Mouse (Mus musculus) lung, embryonic 15.5 days (tissue): ENCODE data around the gene Pex16. TPM values are rescaled to one million over a fixed set of nuclear protein-coding genes. Genes with fewer than 3 reads are reported as not detected.
A peak's percentile ranks its signal among the peaks of the same experiment; 100 is the strongest.

Experiments used
- ATAC-seq: fragments of 200-750 bp; cut with Nextera tagmentation; 2 replicates; pipeline ENCODE4 v1.8.0; 2017; ENCODE audit warnings: moderate number of reproducible peaks, borderline replicate concordance; ENCODE audit not compliant: low FRiP score, low TSS enrichment; ENCODE audit errors: extremely low read depth
- H3K27ac ChIP-seq: fragments of 300-500 bp; sonication (generic); 2 replicates; pipeline ENCODE4 v1.5.1; 2015; ENCODE audit warnings: moderate library complexity, mild to moderate bottlenecking, inconsistent platforms
- H3K27me3 ChIP-seq: fragments of 300-500 bp; sonication (generic); 2 replicates; pipeline ENCODE4 v1.6.1; 2015; ENCODE audit warnings: inconsistent platforms
- H3K36me3 ChIP-seq: fragments of 300-500 bp; sonication (generic); 2 replicates; pipeline ENCODE4 v1.6.1; 2015; ENCODE audit warnings: inconsistent platforms
- H3K4me1 ChIP-seq: fragments of 300-500 bp; sonication (generic); 2 replicates; pipeline ENCODE4 v1.6.1; 2015; ENCODE audit warnings: inconsistent platforms
- H3K4me2 ChIP-seq: fragments of 300-500 bp; sonication (generic); 2 replicates; pipeline ENCODE4 v1.6.1; 2015; ENCODE audit warnings: inconsistent platforms, mild to moderate bottlenecking, moderate library complexity
- H3K4me3 ChIP-seq: fragments of 300-500 bp; sonication (generic); 2 replicates; pipeline ENCODE4 v1.5.1; 2015; ENCODE audit warnings: mild to moderate bottlenecking, inconsistent platforms
- H3K9ac ChIP-seq: fragments of 300-500 bp; sonication (generic); 2 replicates; pipeline ENCODE4 v1.6.1; 2015; ENCODE audit warnings: inconsistent platforms
- H3K9me3 ChIP-seq: fragments of 300-500 bp; sonication (generic); 2 replicates; pipeline ENCODE4 v1.6.1; 2016; ENCODE audit warnings: inconsistent platforms
- WGBS: fragments of 180-500 bp; shearing (Covaris S2); methylation state at CpG from one replicate; pipeline ENCODE4 v1.1.7; 2015; 5-methylcytosine and 5-hydroxymethylcytosine counted together
- polyA plus RNA-seq: library from polyadenylated mRNA; unstranded; fragments of >200 nt; fragmentation: Nextera tagmentation; extraction: Ambion mirVana; gene quantifications from 2 replicates; pipeline ENCODE4 v1.2.1, GENCODE M21; 2015

Gene Pex16
- polyA plus RNA-seq, 1 experiment from 2014 or later: 24.0 TPM

- peaks cover 12% of the 10 kb centered on the region for H3K27me3 ChIP-seq
- no peak overlapping the region for H3K27ac ChIP-seq
- no peak overlapping the region for H3K9ac ChIP-seq
- 89% methylated on average over 5 of the region's 5 CpGs for WGBS
- no peak for ATAC-seq
- H3K9me3 ChIP-seq: no peaks in the 10 kb centered on the region
- peaks cover 24% of the 10 kb centered on the region for H3K36me3 ChIP-seq
- no peak overlapping the region for H3K4me3 ChIP-seq
- peaks cover 4% of the 10 kb centered on the region; the same call in 1 of the 2 replicates for H3K4me1 ChIP-seq
- no peak overlapping the region for H3K4me2 ChIP-seq
These were observed 29.4 kb downstream of the Pex16 start for GRCm38 (mm10) chr2:92403776-92404319.

GRCm38 (mm10) chr2:92404737-92405136 lies 30.3 kb downstream of the Pex16 start:
- H3K4me3 ChIP-seq: no peak overlapping the region
- peaks cover 12% of the 10 kb centered on the region for H3K27me3 ChIP-seq
- whole genome bisulfite sequencing: 85% methylated on average over 6 of the region's 6 CpGs
- no peaks in the 10 kb centered on the region for H3K9me3 ChIP-seq
- peaks cover 4% of the 10 kb centered on the region; the same call in 1 of the 2 replicates for H3K4me1 ChIP-seq
- no peak overlapping the region for H3K27ac ChIP-seq
- H3K9ac ChIP-seq: no peak overlapping the region
- H3K4me2 ChIP-seq: no peak overlapping the region
- peaks cover 33% of the 10 kb centered on the region for H3K36me3 ChIP-seq
- no peak for ATAC-seq

- Histone ChIP-seq H3K9ac (no peak overlapping the region), H3K27ac (no peak overlapping the region), H3K9me3 (no peaks in the 10 kb centered on the region), H3K36me3 (peaks cover 42% of the 10 kb centered on the region), H3K4me2 (no peak overlapping the region), H3K4me3 (no peak overlapping the region), H3K27me3 (peaks cover 7% of the 10 kb centered on the region), H3K4me1 (peaks cover 3% of the 10 kb centered on the region; the same call in 1 of the 2 replicates)
- WGBS: 89% methylated on average over 7 of the region's 7 CpGs
- no peak for ATAC-seq
These were observed 31.2 kb downstream of the Pex16 start for GRCm38 (mm10) chr2:92405687-92406086.

GRCm38 (mm10) chr2:92408309-92409045 lies 34.0 kb downstream of the Pex16 start:
- H3K4me3 ChIP-seq: no peak overlapping the region
- ATAC-seq: no peak

GRCm38 (mm10) chr2:92411705-92412104 lies 37.2 kb downstream of the Pex16 start:
- peaks cover 79% of the 10 kb centered on the region for H3K36me3 ChIP-seq
- no peaks in the 10 kb centered on the region for H3K27me3 ChIP-seq
- H3K27ac ChIP-seq: no peak overlapping the region
- H3K4me3 ChIP-seq: no peak overlapping the region
- ATAC-seq: no peak
- H3K9ac ChIP-seq: no peak overlapping the region
- H3K4me1 ChIP-seq: no peaks in the 10 kb centered on the region
- WGBS: 83% methylated on average over 10 of the region's 10 CpGs
- no peak overlapping the region for H3K4me2 ChIP-seq
- no peaks in the 10 kb centered on the region for H3K9me3 ChIP-seq

More at GRCm38 (mm10) chr2:92408309-92409045, 34.0 kb downstream of the Pex16 start:
- Histone ChIP-seq H3K9ac (no peak overlapping the region), H3K4me1 (no peaks in the 10 kb centered on the region), H3K27me3 (no peaks in the 10 kb centered on the region), H3K36me3 (peaks cover 69% of the 10 kb centered on the region), H3K4me2 (no peak overlapping the region), H3K9me3 (no peaks in the 10 kb centered on the region), H3K27ac (no peak overlapping the region)
- 85% methylated on average over 18 of the region's 18 CpGs for whole genome bisulfite sequencing

- H3K4me3 ChIP-seq: no peak overlapping the region
- no peak overlapping the region for H3K9ac ChIP-seq
- H3K27me3 ChIP-seq: no peaks in the 10 kb centered on the region
- WGBS: 91% methylated on average over 7 of the region's 7 CpGs
- H3K4me2 ChIP-seq: no peak overlapping the region
- peaks cover 55% of the 10 kb centered on the region for H3K36me3 ChIP-seq
- no peak for ATAC-seq
- no peak overlapping the region for H3K27ac ChIP-seq
- no peaks in the 10 kb centered on the region for H3K9me3 ChIP-seq
- peaks cover 34% of the 10 kb centered on the region for H3K4me1 ChIP-seq
These were observed 47.4 kb downstream of the Pex16 start for GRCm38 (mm10) chr2:92421723-92422387.

- ATAC-seq: no peak
- no peaks in the 10 kb centered on the region for H3K9me3 ChIP-seq
- WGBS: 58% methylated on average over 10 of the region's 10 CpGs
- H3K9ac ChIP-seq: no peak overlapping the region
- peaks cover 55% of the 10 kb centered on the region for H3K36me3 ChIP-seq
- no peak overlapping the region for H3K27ac ChIP-seq
- peaks cover 40% of the 10 kb centered on the region for H3K4me1 ChIP-seq
- H3K4me3 ChIP-seq: no peak overlapping the region
- no peaks in the 10 kb centered on the region for H3K27me3 ChIP-seq
- H3K4me2 ChIP-seq: no peak overlapping the region
These were observed 48.1 kb downstream of the Pex16 start for GRCm38 (mm10) chr2:92422388-92423135.

GRCm38 (mm10) chr2:92423156-92423555 lies 48.7 kb downstream of the Pex16 start:
- Histone ChIP-seq H3K27ac (peak overlapping the region; percentile 27), H3K9me3 (no peaks in the 10 kb centered on the region), H3K36me3 (peaks cover 53% of the 10 kb centered on the region), H3K9ac (no peak overlapping the region), H3K4me2 (no peak overlapping the region), H3K4me1 (peaks cover 46% of the 10 kb centered on the region), H3K4me3 (no peak overlapping the region), H3K27me3 (no peaks in the 10 kb centered on the region)
- 87% methylated on average over 9 of the region's 9 CpGs for WGBS
- no peak for ATAC-seq

- peak; percentile 71 for ATAC-seq
- Histone ChIP-seq H3K4me1 (peaks cover 53% of the 10 kb centered on the region), H3K9ac (no peak overlapping the region), H3K36me3 (peaks cover 46% of the 10 kb centered on the region), H3K27ac (peak overlapping the region; percentile 90), H3K4me3 (no peak overlapping the region), H3K27me3 (no peaks in the 10 kb centered on the region), H3K4me2 (no peak overlapping the region), H3K9me3 (no peaks in the 10 kb centered on the region)
- whole genome bisulfite sequencing: 58% methylated on average over 9 of the region's 9 CpGs
These were observed 49.4 kb downstream of the Pex16 start for GRCm38 (mm10) chr2:92423702-92424461.

- H3K9me3 ChIP-seq: no peaks in the 10 kb centered on the region
- peak overlapping the region; percentile 24; the same call in 1 of the 2 replicates for H3K4me2 ChIP-seq
- WGBS: 61% methylated on average over 9 of the region's 9 CpGs
- H3K4me3 ChIP-seq: no peak overlapping the region
- no peaks in the 10 kb centered on the region for H3K27me3 ChIP-seq
- H3K36me3 ChIP-seq: peaks cover 40% of the 10 kb centered on the region
- peak; percentile 56 for ATAC-seq
- no peak overlapping the region for H3K9ac ChIP-seq
- peaks cover 61% of the 10 kb centered on the region for H3K4me1 ChIP-seq
- H3K27ac ChIP-seq: peak overlapping the region; percentile 90
These were observed 50.2 kb downstream of the Pex16 start for GRCm38 (mm10) chr2:92424462-92425308.
